Mouse (Mus musculus): ENCODE data around the gene Card19. TPM values are rescaled to one million over a fixed set of nuclear protein-coding genes. Genes with fewer than 3 reads are reported as not detected.

The Card19 gene
- total RNA-seq, 2 experiments from 2014 or later, result 10.8 to 11.4 TPM

DNA sequence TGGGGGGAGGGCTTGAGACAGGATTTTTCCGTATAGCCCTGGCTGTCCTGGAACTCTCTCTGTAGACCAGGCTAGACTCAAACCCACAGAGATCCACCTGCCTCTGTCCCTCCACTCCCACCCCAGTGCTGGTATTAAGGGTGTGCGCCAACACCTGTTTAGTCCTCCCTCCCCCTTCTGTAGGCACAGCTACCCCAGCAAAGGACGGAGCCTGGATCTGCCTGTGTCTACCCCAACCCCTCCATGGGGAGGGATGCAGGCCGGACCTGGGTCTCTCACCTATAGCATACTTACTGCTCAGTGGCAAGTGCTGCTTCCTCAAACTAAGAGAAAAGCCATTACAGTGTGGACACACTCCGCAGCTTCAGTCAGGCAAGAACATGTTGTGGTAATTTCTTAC lies 35.6 kb downstream of the Card19 start:
- no peak overlapping the region for H3K27ac ChIP-seq
- no peak for DNase-seq (ENCODE audit: extremely low spot score in 1 of 2, low spot score in 2 of 2)
- no peak overlapping the region for H3K4me3 ChIP-seq
- intact Hi-C loops (cut with DNase I), result no loop called here
- no peak for TF ChIP-seq CTCF (IDR thresholded peaks at IDR 0.05)

DNA sequence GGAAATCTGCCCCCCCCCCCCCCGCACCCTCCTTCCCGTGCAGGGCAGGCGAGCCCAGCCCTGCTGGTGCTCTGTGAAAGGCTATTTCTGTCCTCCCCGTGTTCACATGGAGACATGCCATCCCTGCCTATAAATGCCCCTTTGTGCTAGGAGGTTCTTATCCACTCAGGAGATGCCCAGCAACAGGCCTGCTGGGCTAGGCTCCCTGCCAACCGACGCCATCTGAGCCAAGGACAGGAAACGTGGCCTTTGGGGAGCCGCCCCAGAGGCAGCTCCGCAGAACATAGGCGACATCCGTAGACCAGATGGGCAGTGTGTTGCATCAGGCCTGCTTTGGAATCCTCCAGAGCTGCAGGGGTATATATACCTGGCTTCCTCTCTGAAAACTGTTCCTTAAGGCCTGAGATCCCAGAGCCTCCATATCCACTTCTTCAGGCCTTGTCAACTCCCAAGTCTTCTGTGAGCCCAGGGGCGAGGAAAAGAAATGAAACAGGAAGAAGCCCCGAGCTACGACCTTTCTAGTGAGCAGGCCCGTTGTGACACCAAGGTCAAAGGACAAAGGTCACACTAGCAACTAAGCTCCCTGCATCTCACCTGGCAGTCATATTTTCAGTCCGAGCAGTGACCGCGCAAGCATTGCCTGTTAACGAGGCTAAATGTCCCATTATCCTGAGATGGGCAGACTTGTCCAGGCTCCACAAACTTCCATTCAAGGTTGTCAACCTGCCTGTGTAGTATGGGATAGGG lies 36.8 kb downstream of the Card19 start:
- peak; percentile 56 to 66 for DNase-seq (ENCODE audit: extremely low spot score in 1 of 2, low spot score in 2 of 2)
- Histone ChIP-seq H3K27ac (no peak overlapping the region), H3K4me3 (no peak overlapping the region)
- no peak; the same call in 1 of the 2 replicates for TF ChIP-seq CTCF (IDR thresholded peaks at IDR 0.05)
- intact Hi-C loops (cut with DNase I), result loop anchor here (10.0 kb wide), 1 partner anchor 304 kb away; the partner anchor contains the start of gene Phf2

DNA sequence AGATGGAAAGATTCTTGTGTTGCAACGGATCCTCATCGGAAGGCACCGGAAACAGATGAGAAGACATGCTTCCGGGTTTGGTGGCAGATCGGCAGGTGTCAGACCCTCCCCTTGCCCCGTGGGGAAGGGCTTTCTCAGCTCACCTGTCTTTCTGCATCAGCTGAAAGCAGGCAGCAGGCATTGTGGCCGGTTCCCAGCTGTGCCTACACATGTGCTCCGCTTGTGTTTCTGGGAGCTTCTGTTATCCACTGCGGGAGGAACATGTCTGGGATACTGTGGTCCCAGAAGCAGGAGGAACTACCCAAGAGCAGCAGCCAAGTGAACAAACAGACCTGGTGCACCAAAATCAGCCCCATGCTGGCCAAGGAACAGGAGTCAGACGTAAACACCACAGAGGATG lies 40.3 kb downstream of the Card19 start:
- Histone ChIP-seq H3K27ac (no peak overlapping the region), H3K4me3 (no peak overlapping the region)
- DNase-seq (ENCODE audit: extremely low spot score in 1 of 2, low spot score in 2 of 2), result no peak
- intact Hi-C loops (cut with DNase I), result loop anchor here (10.0 kb wide), 1 partner anchor 301 kb away; the partner anchor contains the start of gene Phf2
- no peak for TF ChIP-seq CTCF (IDR thresholded peaks at IDR 0.05)

DNA sequence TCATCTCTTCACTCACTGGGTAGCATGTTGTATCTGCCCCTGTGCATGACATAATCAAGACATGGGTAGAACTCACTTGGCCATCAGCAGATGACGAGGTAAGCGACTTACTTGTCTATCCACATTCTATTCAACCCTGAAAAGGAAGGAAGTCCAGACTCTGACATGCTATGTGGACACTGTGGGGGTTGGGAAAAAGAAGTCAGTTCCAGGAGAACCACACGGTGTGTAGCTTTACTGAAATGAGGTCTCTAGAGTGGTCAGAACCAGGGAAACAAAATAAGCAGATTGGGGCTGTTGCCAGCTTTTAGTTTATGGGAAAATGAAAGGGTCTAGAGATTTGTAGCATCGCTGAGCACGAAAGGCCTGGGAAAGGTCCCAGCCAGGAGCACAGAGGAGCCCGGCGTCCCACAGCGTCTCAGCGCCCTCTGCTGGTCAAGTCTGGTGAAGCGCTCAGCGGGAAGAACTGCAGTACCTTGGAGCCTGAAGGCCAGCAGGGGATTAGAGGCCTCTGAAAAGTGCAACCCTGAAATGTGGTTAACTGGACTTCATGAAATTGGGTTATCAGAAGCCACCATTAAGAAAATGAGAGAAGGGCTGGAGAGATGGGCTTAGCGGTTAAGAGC lies 42.8 kb downstream of the Card19 start:
- TF ChIP-seq CTCF (IDR thresholded peaks at IDR 0.05), result peak; percentile 95
- peak; percentile 84 to 95 for DNase-seq (ENCODE audit: extremely low spot score in 1 of 2, low spot score in 2 of 2)
- intact Hi-C loops (cut with DNase I), result loop anchor here (2.0 to 10.0 kb wide), 6 partner anchors 26 to 516 kb away; partner anchors contain the start of gene Phf2
- Histone ChIP-seq H3K4me3 (no peak overlapping the region), H3K27ac (no peak overlapping the region; the same call in 1 of the 2 replicates)

DNA sequence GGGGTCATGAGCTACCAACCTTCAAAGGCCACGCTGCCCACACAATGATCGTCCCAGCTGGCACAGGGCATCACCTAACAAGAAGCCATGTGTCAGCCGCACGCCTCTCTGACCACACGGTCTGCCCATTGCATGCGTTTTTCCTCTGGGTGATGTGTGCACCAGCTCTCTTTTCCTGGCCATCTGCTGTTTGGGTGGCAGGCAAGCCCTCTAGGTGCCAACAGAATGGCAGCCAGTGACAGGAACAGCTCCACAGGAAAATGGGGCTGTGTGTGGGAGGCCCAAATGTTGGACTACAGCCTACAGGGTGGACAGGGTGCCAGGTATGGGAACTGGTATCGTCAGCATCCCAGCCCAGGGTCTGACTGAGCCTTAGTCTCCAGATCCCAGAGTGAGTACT lies 43.5 kb downstream of the Card19 start:
- Histone ChIP-seq H3K4me3 (no peak overlapping the region), H3K27ac (peak overlapping the region; percentile 21)
- no peak for TF ChIP-seq CTCF (IDR thresholded peaks at IDR 0.05)
- peak; percentile 43 to 71 for DNase-seq (ENCODE audit: extremely low spot score in 1 of 2, low spot score in 2 of 2)
- intact Hi-C loops (cut with DNase I), result loop anchor here (2.0 to 10.0 kb wide), 6 partner anchors 26 to 515 kb away; partner anchors contain the start of gene Phf2

DNA sequence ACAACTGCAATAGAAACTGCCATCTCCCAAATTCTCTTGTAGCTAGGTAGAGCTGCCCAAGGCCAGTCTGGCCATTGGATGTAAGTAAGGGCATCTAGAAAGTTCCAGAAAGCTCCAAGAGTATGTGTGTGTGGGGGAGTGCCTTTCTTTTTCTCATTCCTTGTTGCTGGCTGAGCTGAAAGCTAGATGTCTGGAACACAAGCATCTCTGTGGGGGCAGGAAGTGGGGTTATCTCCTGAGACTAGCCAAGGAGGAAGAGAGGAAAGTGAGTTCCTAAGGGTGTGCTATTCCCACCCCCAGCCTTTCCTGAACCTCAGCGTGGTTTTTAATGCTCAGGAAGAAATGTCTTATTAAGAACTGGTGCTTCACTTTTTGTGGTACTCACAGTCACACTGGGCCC lies 44.1 kb downstream of the Card19 start:
- intact Hi-C loops (cut with DNase I), result loop anchor here (2.0 to 10.0 kb wide), 6 partner anchors 25 to 514 kb away; partner anchors contain the start of gene Phf2
- peak overlapping the region; percentile 21 for H3K27ac ChIP-seq
- no peak overlapping the region for H3K4me3 ChIP-seq
- no peak for TF ChIP-seq CTCF (IDR thresholded peaks at IDR 0.05)
- no peak for DNase-seq (ENCODE audit: extremely low spot score in 1 of 2, low spot score in 2 of 2)

DNA sequence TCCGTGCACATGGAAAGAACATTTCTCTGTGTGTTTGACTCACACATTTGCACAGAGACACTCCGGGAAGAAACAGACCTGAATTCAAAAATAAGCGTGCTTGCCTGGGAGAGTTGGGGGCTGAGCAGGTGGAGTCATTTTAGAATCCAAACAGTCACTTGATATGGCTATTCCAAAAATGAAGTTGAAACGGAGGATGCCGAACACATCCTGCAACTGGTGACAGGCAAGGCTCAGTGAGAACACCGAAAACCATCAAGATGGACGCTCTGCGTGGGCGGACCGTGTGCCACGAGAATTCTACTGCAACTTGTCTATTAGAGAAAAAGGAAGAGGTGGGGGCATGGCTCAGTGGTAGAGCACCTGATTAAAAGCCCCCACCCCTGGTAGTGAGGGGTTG lies 45.2 kb downstream of the Card19 start:
- intact Hi-C loops (cut with DNase I), result loop anchor here (5.0 to 10.0 kb wide), 4 partner anchors 153 to 513 kb away; partner anchors contain the start of gene Phf2

DNA sequence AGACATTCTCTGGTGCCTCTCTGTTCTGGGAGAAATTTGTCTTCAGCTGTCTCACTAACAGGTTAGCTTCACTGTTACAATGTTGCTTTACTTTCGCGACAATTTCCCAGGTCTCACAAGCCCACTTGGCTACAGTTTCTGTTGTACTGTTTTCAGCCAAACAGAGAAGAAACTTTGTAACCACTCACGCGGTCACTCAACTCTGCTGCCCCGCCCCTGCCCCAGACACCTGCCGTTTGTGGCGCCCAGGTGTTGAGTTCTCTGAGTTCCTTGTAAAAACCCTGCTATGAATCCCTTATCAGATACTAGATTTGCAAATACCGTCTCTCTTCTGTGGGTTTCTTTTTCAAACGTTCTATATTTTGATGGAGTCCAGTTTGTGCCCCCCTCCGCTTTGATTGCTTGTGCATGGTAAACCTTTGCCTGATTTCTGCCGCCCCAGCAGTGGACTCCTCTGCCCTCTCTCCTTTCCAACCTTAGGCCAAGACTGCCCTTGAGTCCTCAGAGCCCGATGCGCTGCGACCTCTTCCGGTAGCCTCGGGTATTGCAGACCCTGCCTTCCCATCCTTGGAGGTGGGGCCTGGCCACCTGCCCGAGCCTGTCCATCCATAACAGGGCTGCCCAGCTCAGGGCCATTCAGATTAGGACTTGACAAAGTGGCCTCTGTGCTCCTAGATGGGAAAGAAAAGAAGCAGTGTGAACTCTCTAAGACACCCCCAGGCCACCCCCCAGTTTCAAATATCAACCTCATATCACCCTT lies 46.2 kb downstream of the Card19 start:
- H3K27ac ChIP-seq, result no peak overlapping the region
- intact Hi-C loops (cut with DNase I), result loop anchor here (5.0 to 10.0 kb wide), 4 partner anchors 152 to 512 kb away; partner anchors contain the start of gene Phf2
- peak; percentile 83 to 91 for DNase-seq (ENCODE audit: extremely low spot score in 1 of 2, low spot score in 2 of 2)
- TF ChIP-seq CTCF (IDR thresholded peaks at IDR 0.05), result peak; percentile 97
- H3K4me3 ChIP-seq, result no peak overlapping the region

More for the DNA sequence above, 45.2 kb downstream of the Card19 start:
- Histone ChIP-seq H3K4me3 (no peak overlapping the region), H3K27ac (peak overlapping the region; percentile 21)
- peak in 1 of 2 experiments; percentile 42 for DNase-seq (ENCODE audit: extremely low spot score in 1 of 2, low spot score in 2 of 2)
- no peak for TF ChIP-seq CTCF (IDR thresholded peaks at IDR 0.05)

DNA sequence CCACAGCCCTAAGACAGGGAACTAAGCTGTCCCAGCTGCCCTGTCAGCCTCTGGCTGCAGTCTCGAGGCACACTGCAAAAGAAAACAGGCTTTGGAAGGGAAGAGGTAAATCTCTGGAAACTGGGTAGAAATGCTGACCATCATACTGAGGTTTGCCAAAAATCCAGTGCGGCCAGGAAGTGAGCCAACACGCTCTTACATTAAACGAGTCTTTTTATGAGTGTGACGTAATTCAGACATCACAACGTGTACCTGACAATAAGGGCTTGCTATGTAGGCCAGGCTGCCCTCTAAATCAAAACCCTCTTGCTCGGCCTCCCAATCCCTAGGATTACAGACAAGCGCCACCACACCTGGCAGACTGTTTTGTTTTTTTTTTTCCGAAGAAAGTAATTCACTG lies 48.8 kb downstream of the Card19 start:
- intact Hi-C loops (cut with DNase I), result no loop called here
- TF ChIP-seq CTCF (IDR thresholded peaks at IDR 0.05), result no peak

DNA sequence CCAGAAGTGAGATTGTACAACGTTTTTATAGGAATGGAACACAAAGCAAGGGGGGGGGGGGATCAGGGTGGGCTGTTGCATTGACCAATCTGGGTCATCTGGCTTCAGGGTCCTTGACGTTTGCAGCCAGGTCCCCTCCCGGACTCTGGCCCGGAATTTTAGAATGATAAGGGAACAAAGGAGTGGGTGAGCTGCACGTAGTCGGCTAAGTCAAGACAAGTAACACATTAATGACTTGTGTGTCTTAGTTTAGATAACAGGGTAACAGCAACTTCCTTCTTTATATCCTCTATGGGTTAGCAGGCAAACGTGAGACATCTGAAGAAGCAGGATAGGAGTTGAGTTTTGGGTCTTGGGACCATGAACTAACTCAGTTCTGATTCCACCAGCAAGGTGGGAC lies 52.2 kb downstream of the Card19 start:
- Histone ChIP-seq H3K27ac (no peak overlapping the region), H3K4me3 (no peak overlapping the region)
- no peak for DNase-seq (ENCODE audit: extremely low spot score in 1 of 2, low spot score in 2 of 2)
- intact Hi-C loops (cut with DNase I), result no loop called here
- TF ChIP-seq CTCF (IDR thresholded peaks at IDR 0.05), result no peak

More for the DNA sequence above, 48.8 kb downstream of the Card19 start:
- DNase-seq (ENCODE audit: extremely low spot score in 1 of 2, low spot score in 2 of 2), result no peak
- Histone ChIP-seq H3K27ac (no peak overlapping the region), H3K4me3 (no peak overlapping the region)

DNA sequence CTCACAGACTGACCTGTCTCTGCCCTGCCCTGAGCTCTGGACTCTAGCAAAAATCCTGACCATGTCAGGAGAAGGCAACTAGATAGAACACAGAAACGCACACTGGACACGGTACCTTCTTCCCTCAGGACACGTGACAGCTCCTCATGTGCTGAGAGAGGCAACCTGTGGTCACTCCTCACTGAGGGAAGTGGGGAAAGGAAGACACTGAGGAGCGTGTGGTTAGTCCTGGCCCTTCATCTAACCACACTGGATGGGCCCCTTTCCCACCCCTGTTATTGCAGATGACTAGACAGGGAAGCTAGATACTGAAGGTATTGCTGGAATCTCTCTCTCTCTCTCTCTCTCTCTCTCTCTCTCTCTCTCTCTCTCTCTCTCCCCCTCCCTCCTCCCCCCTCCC lies 53.1 kb downstream of the Card19 start:
- DNase-seq (ENCODE audit: extremely low spot score in 1 of 2, low spot score in 2 of 2), result no peak
- intact Hi-C loops (cut with DNase I), result no loop called here
- H3K4me3 ChIP-seq, result no peak overlapping the region
- no peak overlapping the region for H3K27ac ChIP-seq
- TF ChIP-seq CTCF (IDR thresholded peaks at IDR 0.05), result no peak

Data from left cerebral cortex, adult 2 months (tissue).